Mouse (Mus musculus) kidney, postnatal 0 days (tissue): ENCODE results near the gene Ssmem1. TPM values are rescaled to one million over a fixed set of nuclear protein-coding genes. Genes with fewer than 3 reads are reported as not detected.

ENCODE experiments used
- ATAC-seq: fragments of 200-750 bp; cut with Nextera tagmentation; replicated peaks from 2 replicates; pipeline ENCODE4 v1.8.0; 2017; ENCODE audit warnings: low read depth, moderate number of reproducible peaks, moderate TSS enrichment, moderate library complexity; ENCODE audit not compliant: low FRiP score
- DNase-seq: peaks from one replicate; pipeline ENCODE4 v3.0.0-alpha.2; 2016; ENCODE audit warnings: low spot score
- H3K27ac ChIP-seq: fragments of 300-500 bp; sonication (generic); 2 replicates; pipeline ENCODE4 v1.5.1; 2014; ENCODE audit warnings: mild to moderate bottlenecking
- H3K27me3 ChIP-seq: fragments of 300-500 bp; sonication (generic); 2 replicates; pipeline ENCODE4 v1.6.1; 2014; ENCODE audit warnings: low read length, mixed read lengths; ENCODE audit not compliant: insufficient read depth
- H3K36me3 ChIP-seq: fragments of 300-500 bp; sonication (generic); 2 replicates; pipeline ENCODE4 v1.6.1; 2014; ENCODE audit warnings: low read length, mixed read lengths; ENCODE audit not compliant: insufficient read depth
- H3K4me1 ChIP-seq: fragments of 300-500 bp; sonication (generic); replicated peaks from 2 replicates; pipeline ENCODE4 v1.6.1; 2014; ENCODE audit warnings: antibody characterized with exemption, low read length, mixed read lengths; ENCODE audit not compliant: insufficient read depth
- H3K4me2 ChIP-seq: fragments of 300-500 bp; sonication (generic); 2 replicates; pipeline ENCODE4 v1.6.1; 2014; ENCODE audit warnings: mild to moderate bottlenecking, low read length, moderate library complexity, mixed read lengths
- H3K4me3 ChIP-seq: fragments of 300-500 bp; sonication (generic); replicated peaks from 2 replicates; pipeline ENCODE4 v1.5.1; 2014; ENCODE audit warnings: low read depth, low read length
- H3K9ac ChIP-seq: fragments of 300-500 bp; sonication (generic); 2 replicates; pipeline ENCODE4 v1.6.1; 2014; ENCODE audit warnings: low read depth, low read length
- H3K9me3 ChIP-seq: fragments of 300-500 bp; sonication (generic); replicated peaks from 2 replicates; pipeline ENCODE4 v1.6.1; 2016; ENCODE audit warnings: low read length, inconsistent platforms, mixed read lengths
- CTCF ChIP-seq: IDR thresholded peaks from 2 replicates; pipeline ENCODE4 v1.5.1; 2016; ENCODE audit warnings: antibody characterized with exemption, low read depth, mild to moderate bottlenecking, moderate library complexity
- WGBS: fragments of 180-500 bp; shearing (Covaris S2); extraction: QIAGEN DNeasy Blood & Tissue Kit; methylation state at CpG from one replicate; pipeline ENCODE4 v1.1.7; 2014; 5-methylcytosine and 5-hydroxymethylcytosine counted together
- polyA plus RNA-seq: library from polyadenylated mRNA; unstranded; fragments of >200 nt; fragmentation: Nextera tagmentation; extraction: Ambion mirVana; gene quantifications from 2 replicates; pipeline ENCODE4 v1.2.1, GENCODE M21; 2015

The Ssmem1 gene
- 0.19 and 0.30 TPM in 2 replicates for polyA plus RNA-seq

DNA sequence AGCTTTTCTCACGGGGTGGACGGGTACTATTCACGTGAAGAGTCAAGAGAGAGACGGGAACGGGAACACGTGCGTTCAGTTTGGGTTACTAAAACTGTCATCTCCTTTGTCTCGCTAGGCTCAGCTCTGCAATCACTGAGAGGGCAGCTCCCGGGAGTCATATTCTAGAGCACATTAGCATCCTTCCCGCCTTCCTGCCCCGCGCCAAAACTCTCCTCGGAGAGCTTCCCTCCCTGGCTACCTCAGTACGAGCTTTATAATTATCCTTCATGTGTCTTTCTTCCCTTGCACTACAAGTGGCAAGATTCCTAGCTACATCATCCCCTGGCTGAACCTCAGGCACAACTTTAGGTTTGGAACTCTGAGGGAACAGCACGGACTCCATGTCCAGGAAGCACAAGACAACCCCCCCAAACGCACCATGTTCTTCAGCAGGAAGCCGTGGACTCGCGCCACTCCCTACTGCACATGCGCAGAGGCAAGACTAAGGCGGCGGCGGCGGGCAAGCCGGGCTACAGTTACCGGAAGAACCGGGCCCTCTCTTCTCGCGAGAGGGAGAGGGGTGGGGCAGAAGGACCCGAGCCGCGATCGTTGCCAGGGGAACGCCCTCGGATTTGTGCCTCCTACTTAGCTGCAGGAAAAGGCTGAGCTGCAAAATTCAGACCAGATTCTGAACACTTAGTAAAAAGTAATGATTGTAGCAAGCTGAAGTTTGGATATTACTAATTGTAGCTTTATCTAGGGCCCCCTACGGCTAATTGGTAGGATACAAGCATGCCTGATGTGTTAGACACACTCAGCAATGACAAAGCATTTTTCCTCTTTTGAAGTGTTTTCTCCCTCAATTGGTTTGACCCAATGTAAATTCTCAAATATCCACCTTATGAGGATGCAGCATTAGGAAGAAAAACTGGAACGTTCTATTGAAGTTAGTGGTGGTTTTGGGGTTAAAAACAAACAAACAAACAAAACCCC is at the start of gene Ssmem1, which contains the start of gene Tmem209:
Gene Ssmem1 (plus strand): TSS at position 585 of the 975 bp plus-strand sequence.
Gene Tmem209 (minus strand): TSS at position 519 of the 975 bp plus-strand sequence.
- Histone ChIP-seq H3K27ac (peak within 1 kb of the TSS; percentile 95), H3K4me2 (peak within 1 kb of the TSS; percentile 65), H3K4me3 (peak within 1 kb of the TSS; percentile 48), H3K4me1 (peaks cover 12% of the 10 kb centered on the region), H3K36me3 (peaks cover 13% of the 10 kb centered on the region), H3K9me3 (no peaks in the 10 kb centered on the region; the same call in 1 of the 2 replicates), H3K27me3 (no peaks in the 10 kb centered on the region), H3K9ac (peak within 1 kb of the TSS; percentile 68)
- peak; percentile 98 for ATAC-seq
- peak; percentile 100 for DNase-seq
- TF ChIP-seq CTCF, result no peak; the same call in 1 of the 2 replicates
- WGBS, result under 1% methylated on average over 37 of the region's 37 CpGs

DNA sequence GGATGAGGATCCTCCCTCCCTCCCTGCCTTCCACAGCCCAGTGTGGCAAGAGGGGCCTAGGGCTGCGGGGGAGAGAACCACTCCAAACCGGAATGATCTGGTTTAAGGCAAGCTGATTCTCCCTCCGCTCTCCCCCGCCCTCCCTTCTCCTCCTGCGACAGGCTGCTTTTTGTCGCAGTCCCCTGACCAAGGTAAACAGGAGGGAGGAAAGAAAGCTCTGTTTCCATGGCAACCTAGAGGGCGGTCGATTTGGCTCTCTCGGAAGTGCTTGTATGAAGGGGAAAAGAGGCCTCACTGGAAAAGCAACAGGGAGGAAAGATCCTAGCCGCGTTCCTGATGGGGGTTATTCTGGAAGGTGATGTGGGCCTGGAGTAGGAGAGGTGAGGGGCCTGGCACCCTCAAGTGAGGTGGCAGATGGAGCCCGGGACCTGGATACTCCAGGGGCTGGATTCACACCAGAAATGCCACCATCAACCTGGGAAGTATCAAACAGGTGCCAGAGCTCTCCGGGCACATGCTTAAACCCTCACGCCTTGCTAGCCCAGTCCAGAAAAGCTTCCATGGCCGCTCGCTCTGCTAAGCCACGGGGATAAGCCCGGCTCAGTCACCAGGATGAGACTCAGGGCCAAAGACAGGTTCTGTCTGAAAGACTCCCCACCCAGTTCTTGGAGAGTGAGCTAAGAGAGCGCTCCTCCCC is 48.8 kb upstream of the Ssmem1 start:
- H3K4me2 ChIP-seq, result peak overlapping the region; percentile 61
- H3K9me3 ChIP-seq, result no peaks in the 10 kb centered on the region
- DNase-seq, result peak; percentile 98
- 0 out of 2 replicates have a peak overlapping the region, but pooled peaks have one; percentile 4 for H3K4me3 ChIP-seq
- WGBS, result 10% methylated on average over 19 of the region's 19 CpGs
- H3K27me3 ChIP-seq, result no peaks in the 10 kb centered on the region
- ATAC-seq, result peak; percentile 92
- no peaks in the 10 kb centered on the region for H3K36me3 ChIP-seq
- peaks cover 24% of the 10 kb centered on the region; the same call in 1 of the 2 replicates for H3K4me1 ChIP-seq
- peak overlapping the region; percentile 84 for H3K27ac ChIP-seq
- no peak for TF ChIP-seq CTCF
- peak overlapping the region; percentile 42; the same call in 1 of the 2 replicates for H3K9ac ChIP-seq

DNA sequence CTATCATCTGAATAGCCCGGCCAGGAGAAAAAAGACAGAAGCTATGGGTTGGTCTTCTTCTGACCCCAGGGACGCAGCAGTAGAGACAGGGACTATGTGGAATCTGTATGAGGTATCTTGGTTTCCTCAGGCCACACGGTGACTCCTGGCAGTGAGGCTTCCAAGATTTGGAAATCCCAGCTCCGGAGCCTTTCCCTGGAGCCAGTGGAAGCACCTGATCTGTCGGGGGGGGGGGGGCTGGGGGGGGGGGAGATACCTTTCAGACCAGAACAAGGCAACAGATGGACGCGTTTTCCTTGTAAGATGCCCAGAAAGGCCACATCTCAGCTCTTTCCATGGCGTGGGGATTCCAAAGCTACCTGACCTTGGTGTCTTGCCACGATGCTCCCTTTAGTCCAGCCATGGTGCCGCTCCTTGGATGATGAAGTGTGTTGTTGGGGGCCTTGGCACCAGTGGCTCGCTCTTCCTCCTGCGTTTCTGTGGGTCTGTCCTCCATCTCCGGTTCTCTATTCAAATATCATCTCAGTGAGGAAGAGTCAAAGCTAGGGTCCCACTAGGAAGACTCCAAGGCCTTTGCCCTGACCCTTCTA is 47.8 kb upstream of the Ssmem1 start:
- Histone ChIP-seq H3K27ac (peak overlapping the region; percentile 84), H3K4me2 (no peak overlapping the region), H3K4me3 (no peak overlapping the region), H3K36me3 (no peaks in the 10 kb centered on the region), H3K9me3 (no peaks in the 10 kb centered on the region), H3K4me1 (peaks cover 24% of the 10 kb centered on the region; the same call in 1 of the 2 replicates), H3K27me3 (no peaks in the 10 kb centered on the region), H3K9ac (no peak overlapping the region)
- no peak for TF ChIP-seq CTCF
- WGBS, result 89% methylated on average over 10 of the region's 13 CpGs
- ATAC-seq, result no peak
- DNase-seq, result no peak

DNA sequence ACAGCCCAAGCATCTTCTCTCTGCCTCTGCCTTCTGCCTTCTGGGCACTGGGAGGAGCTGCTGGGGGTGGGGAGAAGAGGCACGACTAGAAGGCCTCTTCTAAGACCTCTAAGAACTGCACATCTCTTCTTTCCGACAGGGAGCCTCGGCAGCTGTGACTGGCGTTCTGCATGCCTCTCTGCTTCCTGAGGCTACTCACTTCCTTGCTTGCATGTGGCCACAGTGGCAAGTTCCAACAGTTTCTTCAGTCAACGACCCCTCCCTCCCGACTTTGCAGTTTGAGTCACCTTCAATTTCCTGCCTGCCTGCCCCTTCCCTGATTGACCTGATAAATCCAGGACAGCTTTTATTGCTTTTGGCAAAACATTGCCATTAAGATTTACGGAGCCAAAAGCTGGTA is 46.8 kb upstream of the Ssmem1 start:
- Histone ChIP-seq H3K4me1 (peaks cover 24% of the 10 kb centered on the region; the same call in 1 of the 2 replicates), H3K4me3 (no peak overlapping the region), H3K9ac (no peak overlapping the region), H3K4me2 (no peak overlapping the region), H3K9me3 (no peaks in the 10 kb centered on the region), H3K27ac (peak overlapping the region; percentile 48; the same call in 1 of the 2 replicates), H3K36me3 (no peaks in the 10 kb centered on the region), H3K27me3 (no peaks in the 10 kb centered on the region)
- ATAC-seq, result no peak
- WGBS, result 9% methylated on average over 7 of the region's 7 CpGs
- TF ChIP-seq CTCF, result 0 out of 2 replicates have a peak, but pooled peaks have one; percentile 15
- DNase-seq, result peak; percentile 60

DNA sequence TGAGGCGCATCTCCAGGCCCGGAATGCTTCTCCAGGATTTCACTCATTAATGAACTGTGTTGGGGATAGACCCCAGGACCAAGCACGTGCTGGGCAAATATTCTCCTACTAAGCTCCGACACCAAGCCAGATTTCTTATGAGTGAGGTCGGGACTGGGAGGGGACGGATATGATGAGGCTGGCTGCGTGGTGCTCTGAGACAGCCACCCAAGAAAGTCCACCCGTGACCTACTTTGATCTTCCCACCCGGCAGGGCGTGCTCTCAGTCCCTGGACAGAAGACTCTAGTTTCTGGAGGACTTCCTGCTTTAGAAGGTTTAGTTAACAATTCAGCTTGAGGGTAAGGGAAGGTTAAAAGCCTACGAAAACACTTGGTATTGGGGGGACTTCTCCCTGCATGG is 44.1 kb upstream of the Ssmem1 start:
- Histone ChIP-seq H3K27me3 (no peaks in the 10 kb centered on the region), H3K36me3 (no peaks in the 10 kb centered on the region), H3K27ac (no peak overlapping the region), H3K9ac (no peak overlapping the region), H3K4me3 (no peak overlapping the region), H3K4me1 (peaks cover 28% of the 10 kb centered on the region; the same call in 1 of the 2 replicates), H3K9me3 (no peaks in the 10 kb centered on the region), H3K4me2 (no peak overlapping the region)
- 75% methylated on average over 11 of the region's 11 CpGs for WGBS
- ATAC-seq, result no peak
- no peak for TF ChIP-seq CTCF
- DNase-seq, result no peak

DNA sequence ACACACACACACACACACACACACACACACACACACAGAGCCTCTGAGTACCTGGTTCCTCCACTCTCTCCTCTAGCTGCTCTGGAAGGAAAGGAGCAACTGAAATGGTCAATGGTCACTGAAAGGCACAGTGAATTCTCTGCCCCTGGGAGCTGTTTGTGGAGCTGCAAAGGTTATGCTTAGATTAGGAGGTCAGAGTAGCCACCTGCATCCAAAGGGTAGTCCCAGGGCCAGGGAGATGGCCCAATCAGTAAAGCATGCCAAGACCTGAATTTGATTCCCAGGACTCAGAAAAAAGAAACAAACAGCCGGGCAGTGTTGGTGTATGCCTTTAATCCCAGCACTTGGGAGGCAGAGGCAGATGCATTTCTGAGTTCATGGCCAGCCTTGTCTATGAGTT is 41.6 kb upstream of the Ssmem1 start:
- Histone ChIP-seq H3K9ac (no peak overlapping the region), H3K27me3 (no peaks in the 10 kb centered on the region), H3K9me3 (no peaks in the 10 kb centered on the region), H3K4me2 (no peak overlapping the region), H3K36me3 (no peaks in the 10 kb centered on the region), H3K4me1 (0 out of 2 replicates have a peak, but pooled peaks cover 11% of the 10 kb centered on the region), H3K27ac (no peak overlapping the region), H3K4me3 (no peak overlapping the region)
- WGBS, result 66% methylated on average over 1 of the region's 1 CpGs
- ATAC-seq (no peak), DNase-seq (no peak)
- TF ChIP-seq CTCF, result no peak
